Mouse (Mus musculus) stomach, embryonic 16.5 days (tissue): ENCODE results near the gene Stoml1. TPM values are rescaled to one million over a fixed set of nuclear protein-coding genes. Genes with fewer than 3 reads are reported as not detected.

Source experiments
- ATAC-seq: fragments of 200-750 bp; cut with Nextera tagmentation; 2 replicates; pipeline ENCODE4 v1.8.0; 2017; ENCODE audit warnings: moderate number of reproducible peaks, moderate TSS enrichment; ENCODE audit not compliant: insufficient read depth, low FRiP score
- H3K27ac ChIP-seq: fragments of 300-500 bp; sonication (generic); 2 replicates; pipeline ENCODE4 v1.5.1; 2014; ENCODE audit warnings: low read length
- H3K27me3 ChIP-seq: fragments of 300-500 bp; sonication (generic); 2 replicates; pipeline ENCODE4 v1.6.1; 2014; ENCODE audit warnings: low read length, control low read depth, mixed read lengths; ENCODE audit not compliant: control insufficient read depth, insufficient read depth
- H3K36me3 ChIP-seq: fragments of 300-500 bp; sonication (generic); 2 replicates; pipeline ENCODE4 v1.6.1; 2014; ENCODE audit warnings: low read length; ENCODE audit not compliant: control insufficient read depth, insufficient read depth
- H3K4me1 ChIP-seq: fragments of 300-500 bp; sonication (generic); 2 replicates; pipeline ENCODE4 v1.6.1; 2014; ENCODE audit warnings: low read length, control low read depth, mixed read lengths; ENCODE audit not compliant: control insufficient read depth, insufficient read depth
- H3K4me2 ChIP-seq: fragments of 300-500 bp; sonication (generic); 2 replicates; pipeline ENCODE4 v1.6.1; 2014; ENCODE audit warnings: low read depth, low read length, mixed read lengths
- H3K4me3 ChIP-seq: fragments of 300-500 bp; sonication (generic); replicated peaks from 2 replicates; pipeline ENCODE4 v1.5.1; 2014; ENCODE audit warnings: mild to moderate bottlenecking, low read length
- H3K9ac ChIP-seq: fragments of 300-500 bp; sonication (generic); 2 replicates; pipeline ENCODE4 v1.6.1; 2014; ENCODE audit warnings: low read length
- H3K9me3 ChIP-seq: fragments of 300-500 bp; sonication (generic); replicated peaks from 2 replicates; pipeline ENCODE4 v1.6.1; 2016; ENCODE audit warnings: low read length, control low read depth; ENCODE audit not compliant: control insufficient read depth
- WGBS: fragments of 180-500 bp; shearing (Covaris S2); extraction: QIAGEN DNeasy Blood & Tissue Kit; methylation state at CpG from one replicate; pipeline ENCODE4 v1.1.7; 2014; 5-methylcytosine and 5-hydroxymethylcytosine counted together
- polyA plus RNA-seq: library from polyadenylated mRNA; unstranded; fragments of >200 nt; fragmentation: Nextera tagmentation; extraction: Ambion mirVana; gene quantifications from 2 replicates; pipeline ENCODE4 v1.2.1, GENCODE M21; 2015

Gene Stoml1
- polyA plus RNA-seq, 1 experiment from 2014 or later, result 26.0 TPM

GRCm38 (mm10) chr9:58283431-58283830 lies 30.5 kb downstream of the Stoml1 start:
- 47% methylated on average over 7 of the region's 7 CpGs for WGBS
- no peak overlapping the region for H3K27ac ChIP-seq
- H3K4me1 ChIP-seq, result peaks cover 3% of the 10 kb centered on the region; the same call in 1 of the 2 replicates
- no peak overlapping the region for H3K4me3 ChIP-seq
- H3K27me3 ChIP-seq, result no peaks in the 10 kb centered on the region
- no peaks in the 10 kb centered on the region for H3K9me3 ChIP-seq
- H3K36me3 ChIP-seq, result no peaks in the 10 kb centered on the region
- no peak overlapping the region for H3K9ac ChIP-seq
- no peak for ATAC-seq
- no peak overlapping the region for H3K4me2 ChIP-seq

- H3K36me3 ChIP-seq, result no peaks in the 10 kb centered on the region; the same call in 1 of the 2 replicates
- no peaks in the 10 kb centered on the region for H3K9me3 ChIP-seq
- H3K4me2 ChIP-seq, result no peak overlapping the region
- WGBS, result 76% methylated on average over 1 of the region's 1 CpGs
- H3K9ac ChIP-seq, result no peak overlapping the region
- no peaks in the 10 kb centered on the region for H3K4me1 ChIP-seq
- no peak overlapping the region for H3K4me3 ChIP-seq
- no peaks in the 10 kb centered on the region for H3K27me3 ChIP-seq
- H3K27ac ChIP-seq, result no peak overlapping the region
- ATAC-seq, result no peak
Measured at GRCm38 (mm10) chr9:58289090-58289489, 36.1 kb downstream of the Stoml1 start.

- WGBS, result 62% methylated on average over 2 of the region's 2 CpGs
- Histone ChIP-seq H3K27ac (no peak overlapping the region), H3K4me2 (no peak overlapping the region), H3K4me1 (no peaks in the 10 kb centered on the region), H3K36me3 (no peaks in the 10 kb centered on the region; the same call in 1 of the 2 replicates), H3K9ac (no peak overlapping the region), H3K4me3 (no peak overlapping the region), H3K9me3 (no peaks in the 10 kb centered on the region), H3K27me3 (no peaks in the 10 kb centered on the region)
- no peak for ATAC-seq
Measured at GRCm38 (mm10) chr9:58289901-58290300, 36.9 kb downstream of the Stoml1 start.

GRCm38 (mm10) chr9:58294527-58294926 lies 41.6 kb downstream of the Stoml1 start:
- Histone ChIP-seq H3K36me3 (no peaks in the 10 kb centered on the region; the same call in 1 of the 2 replicates), H3K9me3 (no peaks in the 10 kb centered on the region), H3K4me1 (peaks cover 32% of the 10 kb centered on the region), H3K4me3 (no peak overlapping the region), H3K27ac (no peak overlapping the region), H3K27me3 (no peaks in the 10 kb centered on the region), H3K9ac (no peak overlapping the region), H3K4me2 (no peak overlapping the region)
- 62% methylated on average over 7 of the region's 7 CpGs for WGBS
- ATAC-seq, result no peak

GRCm38 (mm10) chr9:58295345-58295744 lies 42.4 kb downstream of the Stoml1 start:
- no peaks in the 10 kb centered on the region; the same call in 1 of the 2 replicates for H3K36me3 ChIP-seq
- 77% methylated on average over 3 of the region's 3 CpGs for WGBS
- H3K27me3 ChIP-seq, result no peaks in the 10 kb centered on the region
- H3K9me3 ChIP-seq, result no peaks in the 10 kb centered on the region
- no peak overlapping the region for H3K4me2 ChIP-seq
- H3K27ac ChIP-seq, result peak overlapping the region; percentile 89; the same call in 1 of the 2 replicates
- peaks cover 39% of the 10 kb centered on the region for H3K4me1 ChIP-seq
- ATAC-seq, result no peak
- no peak overlapping the region for H3K4me3 ChIP-seq
- no peak overlapping the region for H3K9ac ChIP-seq

- Histone ChIP-seq H3K36me3 (no peaks in the 10 kb centered on the region; the same call in 1 of the 2 replicates), H3K9ac (0 out of 2 replicates have a peak overlapping the region, but pooled peaks have one; percentile 16), H3K27me3 (no peaks in the 10 kb centered on the region), H3K27ac (peak overlapping the region; percentile 89), H3K4me1 (peaks cover 39% of the 10 kb centered on the region), H3K4me3 (no peak overlapping the region), H3K9me3 (no peaks in the 10 kb centered on the region), H3K4me2 (0 out of 2 replicates have a peak overlapping the region, but pooled peaks have one; percentile 11)
- 26% methylated on average over 9 of the region's 9 CpGs for WGBS
- ATAC-seq, result peak; percentile 82
Measured at GRCm38 (mm10) chr9:58295766-58296361, 42.9 kb downstream of the Stoml1 start.

GRCm38 (mm10) chr9:58297065-58297464 lies 44.1 kb downstream of the Stoml1 start:
- Histone ChIP-seq H3K9me3 (no peaks in the 10 kb centered on the region), H3K27me3 (no peaks in the 10 kb centered on the region), H3K9ac (no peak overlapping the region), H3K4me2 (no peak overlapping the region), H3K36me3 (no peaks in the 10 kb centered on the region; the same call in 1 of the 2 replicates), H3K4me3 (no peak overlapping the region), H3K4me1 (peaks cover 39% of the 10 kb centered on the region), H3K27ac (0 out of 2 replicates have a peak overlapping the region, but pooled peaks have one; percentile 89)
- no peak for ATAC-seq
- 71% methylated on average over 6 of the region's 6 CpGs for WGBS

GRCm38 (mm10) chr9:58297961-58298477 lies 45.1 kb downstream of the Stoml1 start:
- H3K4me3 ChIP-seq, result no peak overlapping the region
- H3K27ac ChIP-seq, result no peak overlapping the region

GRCm38 (mm10) chr9:58299356-58299799 lies 46.4 kb downstream of the Stoml1 start:
- H3K4me1 ChIP-seq, result peaks cover 55% of the 10 kb centered on the region
- H3K9me3 ChIP-seq, result no peaks in the 10 kb centered on the region
- no peaks in the 10 kb centered on the region for H3K36me3 ChIP-seq
- no peaks in the 10 kb centered on the region for H3K27me3 ChIP-seq
- peak overlapping the region; percentile 62 for H3K27ac ChIP-seq
- ATAC-seq, result peak; percentile 63; the same call in 1 of the 2 replicates
- H3K9ac ChIP-seq, result no peak overlapping the region
- no peak overlapping the region for H3K4me3 ChIP-seq
- no peak overlapping the region for H3K4me2 ChIP-seq
- WGBS, result 38% methylated on average over 2 of the region's 2 CpGs

More at GRCm38 (mm10) chr9:58297961-58298477, 45.1 kb downstream of the Stoml1 start:
- WGBS, result 67% methylated on average over 4 of the region's 4 CpGs
- Histone ChIP-seq H3K9ac (no peak overlapping the region), H3K4me2 (no peak overlapping the region), H3K4me1 (peaks cover 44% of the 10 kb centered on the region), H3K36me3 (no peaks in the 10 kb centered on the region; the same call in 1 of the 2 replicates), H3K27me3 (no peaks in the 10 kb centered on the region), H3K9me3 (no peaks in the 10 kb centered on the region)
- ATAC-seq, result no peak
